Comparison of ENCODE assay signal across 8 mouse cellular contexts in the genomic region with DNA sequence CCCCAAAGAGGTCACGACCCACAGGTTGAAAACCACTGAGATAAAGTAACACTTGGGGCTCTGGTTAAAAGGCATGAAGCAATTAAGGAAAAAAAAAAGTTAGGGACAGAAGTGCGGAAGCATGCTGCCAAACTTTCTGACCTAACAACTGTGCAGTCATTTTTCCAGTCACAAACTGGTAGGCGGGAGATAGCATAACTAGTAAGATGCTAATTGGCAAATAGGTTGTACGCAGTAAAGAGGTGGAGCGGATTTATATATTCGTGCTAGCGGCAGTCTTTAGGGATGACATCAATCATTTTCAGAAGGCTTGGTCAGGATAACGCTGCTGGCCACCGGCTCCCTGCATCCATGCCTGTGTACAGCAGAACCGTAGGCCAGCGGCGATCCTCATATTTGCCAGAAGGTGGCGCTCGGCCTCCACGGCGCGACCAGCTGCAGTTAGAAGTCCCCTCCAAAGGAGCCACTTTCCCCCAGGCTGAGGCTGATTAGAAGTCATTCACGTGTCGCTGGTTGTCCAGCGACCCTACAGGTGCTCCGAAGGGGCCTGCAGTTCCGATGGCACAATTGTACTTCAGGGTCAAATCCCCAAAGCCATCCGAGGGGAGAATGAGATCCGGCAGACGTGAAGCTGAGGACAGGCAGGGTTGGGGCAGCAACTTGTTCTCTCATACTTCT. TPM values are rescaled to one million over a fixed set of nuclear protein-coding genes. Genes with fewer than 3 reads are reported as not detected.
A peak's percentile ranks its signal among the peaks of the same experiment; 100 is the strongest.
DNase-seq lines count a peak whose midpoint lies in the region; ATAC-seq and TF ChIP-seq lines count a peak whose summit lies in the region.

No protein-coding gene starts in this region.

- peak; percentile 90 for TF ChIP-seq CTCF in cortical plate, adult 2 months (IDR thresholded peaks at IDR 0.05; ENCODE audit: extremely low read depth, insufficient read depth, low read length)

- H3K4me1 ChIP-seq in cortical plate, adult 2 months (ENCODE audit: control insufficient read depth, insufficient read depth, low read length) = no peaks in the 10 kb centered on the region
- H3K4me1 ChIP-seq in intestine, embryonic 14.5 days (replicated peaks; ENCODE audit: control insufficient read depth, insufficient read depth, low read length) = peaks cover 12% of the 10 kb centered on the region
- peaks cover 27% of the 10 kb centered on the region for H3K4me1 ChIP-seq in midbrain, embryonic 10.5 days

- 0 out of 2 replicates have a peak, but pooled peaks cover 3% of the 10 kb centered on the region for H3K36me3 ChIP-seq in intestine, embryonic 14.5 days (ENCODE audit: control insufficient read depth, insufficient read depth, low read length)
- H3K36me3 ChIP-seq in midbrain, embryonic 10.5 days = peaks cover 9% of the 10 kb centered on the region; the same call in 1 of the 2 replicates

- H3K27ac ChIP-seq in cortical plate, adult 2 months (ENCODE audit: insufficient read depth, low read length) = no peak overlapping the region
- H3K27ac ChIP-seq in intestine, embryonic 14.5 days (ENCODE audit: low read depth) = peak overlapping the region; percentile 69
- peak overlapping the region; percentile 76 for H3K27ac ChIP-seq in midbrain, embryonic 10.5 days (replicated peaks)

- WGBS in intestine, embryonic 14.5 days = 7% methylated on average over 25 of the region's 25 CpGs
- 9% methylated on average over 25 of the region's 25 CpGs for WGBS in midbrain, embryonic 10.5 days

- peak overlapping the region; percentile 59 for H3K9ac ChIP-seq in intestine, embryonic 14.5 days (ENCODE audit: low read length)

- no peak for TF ChIP-seq POLR2A in cortical plate, adult 2 months (IDR thresholded peaks at IDR 0.05; ENCODE audit: extremely low read depth, insufficient read depth, low read length)

- H3K9me3 ChIP-seq in intestine, embryonic 14.5 days (ENCODE audit: control insufficient read depth, low read length) = no peaks in the 10 kb centered on the region
- no peaks in the 10 kb centered on the region for H3K9me3 ChIP-seq in midbrain, embryonic 10.5 days (replicated peaks)

- peak; percentile 60 for DNase-seq in WW6 (ENCODE audit: low read depth, low spot score)
- DNase-seq in gastrocnemius, postnatal 25 days = peak; percentile 73
- peak; percentile 97 for DNase-seq in intestine, embryonic 14.5 days (ENCODE audit: low spot score)
- DNase-seq in left cerebral cortex, postnatal 25 days (ENCODE audit: low spot score in 2 of 2) = peak; percentile 91 to 94
- peak; percentile 90 for DNase-seq in midbrain, embryonic 10.5 days (ENCODE audit: low spot score)
- peak; percentile 91 for DNase-seq in right cerebral cortex, postnatal 4 days

- peak; percentile 58 for ATAC-seq in intestine, embryonic 14.5 days (replicated peaks; ENCODE audit: low FRiP score, low TSS enrichment, low read depth)
- ATAC-seq in erythroblast, adult 5-6 weeks (replicated peaks; ENCODE audit: low FRiP score, poor library complexity, severe bottlenecking) = no peak; the same call in 1 of the 2 replicates

- H3K4me3 ChIP-seq in cortical plate, adult 2 months (ENCODE audit: insufficient read depth, low read length) = peak overlapping the region; percentile 32
- H3K4me3 ChIP-seq in intestine, embryonic 14.5 days (ENCODE audit: low read depth, low read length) = peak overlapping the region; percentile 47
- peak overlapping the region; percentile 83 for H3K4me3 ChIP-seq in midbrain, embryonic 10.5 days

- H3K4me2 ChIP-seq in intestine, embryonic 14.5 days (ENCODE audit: low read length) = peak overlapping the region; percentile 67

- no peaks in the 10 kb centered on the region for H3K27me3 ChIP-seq in intestine, embryonic 14.5 days (replicated peaks; ENCODE audit: control insufficient read depth, insufficient read depth, low read length)
- H3K27me3 ChIP-seq in midbrain, embryonic 10.5 days (ENCODE audit: low read depth, poor library complexity, severe bottlenecking) = peaks cover 11% of the 10 kb centered on the region

- intact Hi-C loops in left cerebral cortex, postnatal 25 days (cut with DNase I) = loop anchor here (1.0 to 10.0 kb wide), 6 partner anchors 323 to 1185 kb away; no protein-coding TSS in a partner anchor

RNA-seq across cellular contexts. Expression of a gene that starts 4.8 kb away (rescaled TPM):
- 219 and 224 TPM in 2 replicates for polyA plus RNA-seq in cortical plate, adult 2 months (2012; rRNA removed)
- 1 to 10 TPM; 3.2 to 4.5 TPM for total RNA-seq in gastrocnemius, postnatal 25 days (2021)
- 502 and 573 TPM in 2 replicates for polyA plus RNA-seq in intestine, embryonic 14.5 days (2014; fragmentation: Nextera tagmentation; extraction: Ambion mirVana)
- total RNA-seq in left cerebral cortex, postnatal 25 days (2021) = 100 to 1,000 TPM; 148 to 163 TPM
- 303 and 332 TPM in 2 replicates for polyA plus RNA-seq in midbrain, embryonic 10.5 days (2016; fragmentation: Nextera tagmentation; extraction: Ambion mirVana)
- 49.2 and 51.4 TPM in 2 replicates for total RNA-seq in erythroblast, adult 5-6 weeks (2015; ENCODE audit: low replicate concordance)
- 22.7 and 30.4 TPM in 2 replicates for total RNA-seq in erythroblast, adult 5-6 weeks (2017; ENCODE audit: low replicate concordance)

Comparison
In these comparisons a context has a peak if more than half of its experiments do, and no peak if none do; other contexts are left out.
1. H3K4me3 ChIP-seq: peak in every context shown above with its lines; median percentile 83 in midbrain, embryonic 10.5 days; 47 in intestine, embryonic 14.5 days; 32 in cortical plate, adult 2 months.
2. RNA of a gene that starts 4.8 kb away (total RNA-seq): 148 to 163 TPM in left cerebral cortex, postnatal 25 days and 22.7 to 51.4 TPM in erythroblast, adult 5-6 weeks; 3.2 to 4.5 TPM in gastrocnemius, postnatal 25 days; every median in the first group is over 4 times any median in the second.
3. Peak in every context shown above with its lines, with median percentiles within 50 percentile points of each other: DNase-seq.